Mouse (Mus musculus): ENCODE measurements at regions not wholly inside any gene's neighbourhood (a gene's known extent, or its start where the extent isn't known, plus 50 kb on each side); places are given as distances from the start of the nearest gene placed in this dataset.
A peak's percentile ranks its signal among the peaks of the same experiment; 100 is the strongest.

DNA sequence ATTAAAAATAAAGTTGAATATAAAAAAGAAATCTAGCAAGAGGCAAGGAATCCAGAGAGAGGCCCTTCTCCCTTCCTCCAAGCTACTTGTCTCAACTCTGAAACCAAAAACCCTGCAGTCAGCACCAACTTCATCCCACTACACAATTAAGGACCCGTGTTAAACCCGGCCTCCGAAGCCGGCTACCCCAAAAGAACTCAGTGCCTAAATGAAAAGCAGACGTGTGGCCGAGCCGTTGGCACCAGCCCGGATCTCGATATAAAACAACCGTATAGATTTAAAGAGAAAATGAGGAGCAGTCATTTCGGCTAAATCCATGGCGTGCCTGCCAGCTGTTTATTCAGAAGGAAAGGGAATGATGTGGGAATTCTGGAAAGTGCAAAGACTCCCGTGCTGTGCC is 384.7 kb upstream of the Dynlrb2 start:
- no peak for DNase-seq

GRCm38 (mm10) chr8:116117919-116118318 is 386.9 kb upstream of the Dynlrb2 start:
- no peak for DNase-seq

- DNase-seq: no peak
These were observed 388.1 kb upstream of the Dynlrb2 start for GRCm38 (mm10) chr8:116116625-116117024.

DNA sequence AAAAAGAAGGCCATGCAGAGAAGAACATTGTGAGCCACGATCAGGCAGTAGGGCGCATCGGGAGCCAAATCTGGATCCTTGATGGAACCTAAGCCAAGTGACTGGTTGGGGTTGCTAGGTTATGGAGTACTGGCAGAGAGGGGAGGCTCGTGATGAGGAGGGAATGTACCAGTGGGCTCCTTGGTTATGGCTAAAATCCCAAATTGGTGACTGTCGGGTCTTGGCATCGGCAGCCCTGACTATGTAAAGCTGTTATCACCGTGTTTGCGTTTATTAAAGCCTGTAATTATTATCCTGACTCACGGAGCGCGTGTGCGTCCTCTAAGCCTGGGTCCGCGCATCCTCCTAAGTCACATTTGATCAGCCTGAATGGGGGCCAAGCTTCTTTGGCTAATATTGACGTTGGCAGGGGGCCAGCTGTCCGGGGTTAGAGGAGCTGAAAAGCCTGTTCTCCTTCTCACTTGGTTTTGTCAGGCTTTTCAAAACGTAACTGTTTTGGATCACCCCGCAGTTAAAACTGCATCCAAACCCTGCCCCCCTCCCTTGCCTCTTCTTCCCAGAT is 388.9 kb upstream of the Dynlrb2 start:
- peak; percentile 45 for DNase-seq

GRCm38 (mm10) chr8:116114978-116115377 is 389.8 kb upstream of the Dynlrb2 start:
- no peak for DNase-seq

GRCm38 (mm10) chr8:116114502-116114901 is 390.3 kb upstream of the Dynlrb2 start:
- DNase-seq: peak; percentile 15

DNA sequence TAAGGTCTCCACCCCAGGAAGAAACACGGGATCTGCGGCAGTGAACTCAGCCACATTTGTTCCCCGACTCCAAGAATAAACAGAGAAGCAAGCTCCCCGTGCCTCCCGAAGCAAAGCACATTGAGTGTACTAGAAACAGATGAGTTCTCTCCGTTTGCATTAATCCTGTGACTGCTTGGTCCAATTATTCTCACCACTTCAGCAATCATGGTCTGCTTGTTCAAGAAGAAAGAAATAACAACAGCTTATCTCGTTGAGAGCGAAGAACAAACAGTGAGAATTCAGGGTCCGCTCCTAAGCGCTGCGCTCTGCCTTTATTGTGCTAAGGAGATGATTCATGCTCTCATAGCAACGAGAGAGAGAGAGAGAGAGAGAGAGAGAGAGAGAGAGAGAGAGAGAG is 393.6 kb upstream of the Dynlrb2 start:
- DNase-seq: no peak

- DNase-seq: peak; percentile 41
These were observed 389.1 kb upstream of the Maf start for GRCm38 (mm10) chr8:116096666-116097065.

DNA sequence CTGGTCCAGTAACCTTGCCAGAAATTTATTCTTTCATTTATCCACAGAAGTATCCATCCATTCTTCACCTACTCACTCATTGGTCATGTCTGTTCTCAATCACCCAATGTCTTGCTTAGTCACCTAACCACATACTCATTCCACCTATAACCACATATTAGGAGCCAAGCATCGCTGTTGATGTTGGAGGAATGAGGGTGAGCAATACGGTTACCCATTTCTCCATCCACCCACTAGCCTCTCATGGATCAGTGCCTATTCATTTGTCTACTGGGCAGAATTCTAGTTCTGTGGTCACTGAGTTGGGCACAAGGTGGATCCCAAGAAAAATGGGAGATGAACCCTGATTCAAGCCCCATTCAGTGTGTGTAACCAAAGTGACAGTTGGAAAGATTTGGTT is 375.6 kb upstream of the Maf start:
- no peak for DNase-seq

GRCm38 (mm10) chr8:116078849-116079407 is 371.3 kb upstream of the Maf start:
- no peak for DNase-seq

- peak; percentile 69 for DNase-seq
These were observed 363.9 kb upstream of the Maf start for GRCm38 (mm10) chr8:116071497-116071896.

GRCm38 (mm10) chr8:116069538-116069937 is 361.9 kb upstream of the Maf start:
- DNase-seq: no peak

GRCm38 (mm10) chr8:116067978-116068375 is 360.4 kb upstream of the Maf start:
- DNase-seq: no peak

- DNase-seq: no peak
These were observed 359.8 kb upstream of the Maf start for GRCm38 (mm10) chr8:116067182-116067977.

DNA sequence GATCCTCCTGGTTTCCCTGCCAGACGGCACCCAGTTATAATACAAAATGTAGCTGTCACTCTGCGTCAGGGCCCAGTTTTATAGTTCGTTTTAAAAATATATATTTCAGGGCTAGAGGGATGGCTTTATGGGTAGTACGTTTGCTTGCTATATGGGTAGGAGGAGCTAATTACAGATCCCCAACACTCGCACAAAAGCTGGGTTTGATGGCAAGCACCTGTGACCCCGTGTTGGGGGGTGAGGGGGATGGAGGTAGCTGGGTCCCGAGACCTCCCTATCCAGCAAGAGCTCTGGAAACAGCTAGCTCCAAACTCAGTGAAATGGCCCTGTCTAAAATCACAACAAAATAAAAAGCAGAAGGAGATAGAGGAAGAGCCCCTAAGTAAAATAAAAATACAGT is 358.3 kb upstream of the Maf start:
- DNase-seq: no peak

DNA sequence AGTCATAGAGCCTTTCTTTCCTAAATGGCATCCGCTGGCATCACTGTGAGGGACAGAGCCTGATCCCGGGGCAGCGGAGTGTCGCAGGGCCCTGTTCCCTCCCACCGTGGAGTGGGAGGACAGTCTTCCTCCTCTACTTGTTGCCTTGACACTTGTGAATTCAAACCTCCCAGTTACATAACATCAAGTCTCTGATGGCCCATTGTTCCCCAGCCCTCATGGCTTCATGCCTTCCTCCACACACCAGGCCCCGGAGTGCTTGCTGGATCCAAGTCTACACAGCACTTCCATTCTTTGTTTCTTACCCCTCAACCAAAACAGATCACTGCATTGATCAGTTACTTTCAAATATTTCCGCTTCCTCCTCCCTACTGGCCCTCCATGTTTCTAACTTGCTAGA is 357.7 kb upstream of the Maf start:
- DNase-seq: no peak

DNA sequence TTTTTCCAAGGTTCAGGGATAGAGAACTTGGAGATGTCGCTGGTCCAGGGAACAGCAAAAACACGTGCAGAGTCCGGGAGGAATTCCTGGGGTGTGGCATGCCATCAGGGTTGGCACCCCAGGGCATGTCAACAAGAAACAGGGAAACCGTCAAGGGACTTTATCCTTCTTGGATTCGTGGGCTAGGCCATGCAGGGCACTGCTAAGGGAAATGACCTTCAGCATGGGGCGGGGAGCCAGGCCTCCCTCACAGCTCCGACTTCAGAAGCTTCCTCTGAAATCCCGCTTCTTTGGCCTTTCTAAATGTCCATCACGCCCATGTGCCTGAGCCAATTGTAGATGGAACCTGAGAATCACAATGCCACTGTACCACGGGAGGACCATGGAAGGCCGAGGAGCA is 357.0 kb upstream of the Maf start:
- no peak for DNase-seq

DNA sequence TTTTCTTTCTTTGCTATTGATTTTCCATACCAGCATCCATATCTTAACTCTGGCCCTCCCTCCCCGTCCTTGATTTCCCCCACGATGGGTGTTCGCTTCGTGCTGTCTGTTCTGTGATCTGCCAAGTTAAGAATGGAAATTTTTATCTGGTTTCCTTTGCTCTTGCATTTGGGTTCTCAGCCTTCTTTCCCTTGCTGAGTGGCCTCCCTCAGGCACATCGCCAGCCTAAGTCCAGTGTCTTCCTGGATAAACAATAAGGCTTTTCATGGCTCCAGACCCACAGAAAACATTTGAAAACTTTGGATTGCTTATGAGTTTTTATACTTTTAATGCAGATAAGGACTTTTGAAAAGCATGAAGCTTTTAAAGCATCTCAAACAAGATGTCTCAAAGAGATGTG is 355.9 kb upstream of the Maf start:
- no peak for DNase-seq

GRCm38 (mm10) chr8:116053483-116053882 is 345.9 kb upstream of the Maf start:
- no peak for DNase-seq

DNA sequence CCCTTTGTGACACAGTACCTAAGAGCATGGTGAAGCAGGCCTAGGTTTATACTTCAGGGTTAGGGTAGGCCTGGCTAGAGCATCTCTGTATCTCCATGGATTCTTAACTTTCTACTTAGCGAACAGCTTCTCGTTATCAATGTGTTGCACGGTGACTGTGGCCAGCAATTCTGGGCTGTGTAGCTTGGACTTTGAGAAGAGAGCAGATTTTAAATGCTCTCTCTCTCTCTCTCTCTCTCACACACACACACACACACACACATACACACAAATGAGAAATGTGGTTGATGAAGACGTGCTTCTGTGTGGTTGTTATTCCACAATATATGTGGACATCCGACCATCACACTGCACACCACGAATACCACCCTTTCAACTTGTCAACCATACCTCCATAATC is 345.4 kb upstream of the Maf start:
- DNase-seq: no peak

DNA sequence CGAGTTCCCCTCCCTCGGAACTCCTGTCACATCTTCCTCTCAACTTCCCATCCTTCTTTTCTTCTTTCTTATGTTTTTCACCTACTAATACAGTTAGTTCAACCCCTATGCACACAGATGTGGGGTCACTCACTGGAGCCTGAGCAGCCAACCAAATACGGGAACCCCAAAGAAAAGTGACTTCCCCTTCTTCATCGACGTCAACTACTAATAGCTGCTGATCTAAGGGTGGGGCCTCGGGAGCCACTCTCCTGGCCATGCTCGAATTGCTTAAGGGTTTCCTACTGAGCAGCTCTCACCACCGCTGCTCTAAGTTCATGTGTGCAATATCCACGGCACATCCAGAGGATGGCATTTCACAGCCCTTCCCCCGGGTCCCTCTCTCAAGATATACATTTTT is 340.9 kb upstream of the Maf start:
- no peak for DNase-seq

- DNase-seq: no peak
These were observed 339.3 kb upstream of the Maf start for GRCm38 (mm10) chr8:116046859-116047258.

DNA sequence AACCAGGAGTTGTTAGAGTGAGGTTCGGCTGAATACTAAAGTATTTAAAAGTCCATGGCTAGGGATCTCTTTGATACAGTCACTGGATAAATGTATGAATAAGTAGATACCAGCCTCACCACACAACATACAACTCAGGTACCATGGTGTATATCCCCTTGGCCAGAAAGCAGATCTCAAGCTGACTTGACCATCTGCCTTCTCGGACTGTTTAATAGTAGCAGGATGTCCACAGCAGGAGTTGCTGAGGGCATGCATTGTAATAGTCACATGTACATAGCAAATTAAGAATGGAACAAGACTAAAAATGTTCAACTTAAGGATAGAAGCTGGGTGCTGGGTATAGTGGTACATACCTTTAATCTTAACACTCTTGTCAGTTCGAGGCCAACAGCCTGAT is 337.9 kb upstream of the Maf start:
- DNase-seq: no peak

GRCm38 (mm10) chr8:116043381-116043780 is 335.8 kb upstream of the Maf start:
- DNase-seq: peak; percentile 27

Data from adrenal gland, adult 2 months (tissue).